Mouse (Mus musculus) WW6 (cell line): ENCODE data around the gene Kctd18.

Source experiments
- DNase-seq: peaks from one replicate; pipeline ENCODE4 v3.0.0-alpha.2; 2013; ENCODE audit warnings: low read depth, low spot score

Kctd18 gene

DNA sequence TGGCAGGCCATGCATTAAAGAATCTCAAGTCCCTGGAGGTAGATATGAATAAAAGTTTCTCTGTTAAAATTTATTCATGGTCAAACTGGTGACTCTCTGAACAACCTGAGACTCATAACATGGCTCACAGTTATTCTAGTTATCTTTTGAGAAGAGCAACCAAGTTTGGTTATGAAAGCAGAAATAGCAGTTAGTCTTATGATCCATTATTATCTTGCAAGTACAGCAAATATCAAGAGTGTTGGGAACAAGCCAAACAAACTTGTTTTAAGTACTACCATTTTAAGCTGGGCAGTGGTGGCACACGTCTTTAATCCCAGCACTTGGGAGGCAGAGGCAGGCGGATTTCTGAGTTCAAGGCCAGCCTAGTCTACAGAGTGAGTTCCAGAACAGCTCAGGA, 27.5 kb downstream of the Kctd18 start:
- DNase-seq, result no peak

- no peak for DNase-seq
Measured at GRCm38 (mm10) chr1:57989052-57989600, 29.6 kb downstream of the Kctd18 start.

DNA sequence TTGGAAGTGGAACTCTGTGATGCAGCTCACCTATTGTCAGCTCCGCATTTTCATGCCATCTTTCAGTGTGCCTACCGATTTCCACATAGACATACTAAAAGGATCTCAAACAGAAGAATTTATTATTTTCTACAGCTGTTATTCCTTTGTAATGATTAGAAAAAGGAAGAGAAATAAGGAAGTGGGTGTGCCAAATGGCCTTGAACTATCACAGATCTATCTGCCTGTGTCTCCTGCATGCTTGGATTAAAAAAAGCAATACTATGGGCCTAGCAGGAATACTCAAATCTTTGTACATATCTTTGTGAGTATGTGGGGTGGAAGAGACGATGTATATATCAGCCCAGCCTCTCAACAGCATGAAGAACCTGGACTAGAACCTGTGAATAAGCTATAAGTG, 41.9 kb downstream of the Kctd18 start:
- no peak for DNase-seq

DNA sequence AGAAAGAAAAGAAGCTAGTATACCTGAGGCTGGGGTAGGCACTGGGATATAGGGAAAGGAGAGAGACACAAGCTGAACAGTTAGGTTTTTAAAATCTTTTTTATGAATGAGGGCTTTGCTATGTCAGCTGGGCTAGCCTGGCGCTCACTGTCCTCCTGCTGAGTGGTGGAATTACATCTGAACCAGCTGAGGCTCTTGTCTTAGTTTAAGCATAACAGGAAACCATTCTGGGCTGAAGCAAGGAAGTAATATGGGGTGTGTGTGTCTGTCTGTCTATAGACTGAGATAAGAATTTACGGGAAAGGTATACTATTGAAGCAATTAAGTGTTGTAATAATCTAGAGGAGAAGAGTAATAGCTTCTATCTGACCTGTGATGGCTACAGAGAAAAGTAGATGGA, 47.2 kb downstream of the Kctd18 start:
- no peak for DNase-seq

DNA sequence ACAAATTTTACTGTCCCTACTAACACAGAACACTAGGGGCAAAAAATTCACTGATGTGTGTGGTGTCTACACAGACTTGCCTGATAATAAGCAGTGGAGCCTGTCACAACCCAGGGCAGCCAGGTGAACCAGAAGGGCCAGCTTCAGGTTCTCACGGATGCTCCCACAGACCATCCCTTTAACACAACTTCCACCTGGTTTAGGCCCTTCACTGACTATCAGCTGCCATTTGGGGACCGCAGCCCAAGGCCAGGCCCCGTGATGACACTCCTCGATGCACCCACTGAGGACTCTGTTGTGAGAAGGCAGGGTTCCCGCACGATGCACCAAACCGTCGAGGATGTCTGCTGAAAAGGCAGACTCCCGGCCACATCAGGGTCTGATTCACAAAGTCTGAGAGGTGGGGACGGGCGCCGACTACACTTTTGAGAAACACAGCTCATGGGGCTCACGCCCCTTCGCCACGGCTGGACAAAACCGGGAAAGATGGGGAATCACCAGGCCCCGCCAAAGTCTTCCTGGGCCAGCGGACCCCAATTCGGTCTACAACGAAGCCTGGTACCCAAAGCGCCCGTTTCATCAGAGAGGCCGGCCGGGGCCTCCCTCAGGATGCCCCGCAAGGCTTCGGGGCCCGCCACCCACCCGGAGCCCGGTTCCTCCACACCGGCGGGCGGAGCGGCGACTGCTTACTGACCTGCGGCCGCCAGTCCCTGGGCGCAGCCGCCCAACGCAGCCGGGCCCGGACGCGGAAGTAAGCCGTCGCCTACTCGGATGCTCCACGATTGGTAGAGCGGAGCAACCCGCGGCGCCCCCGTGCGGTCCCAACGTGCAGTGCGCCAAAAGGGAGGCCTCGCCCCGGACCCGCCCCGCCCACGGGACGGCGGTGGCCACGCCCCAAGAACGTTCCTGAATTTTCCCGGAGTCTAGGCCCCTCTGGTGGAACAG, 49.2 kb downstream of the Kctd18 start:
- DNase-seq, result peak; percentile 73

DNA sequence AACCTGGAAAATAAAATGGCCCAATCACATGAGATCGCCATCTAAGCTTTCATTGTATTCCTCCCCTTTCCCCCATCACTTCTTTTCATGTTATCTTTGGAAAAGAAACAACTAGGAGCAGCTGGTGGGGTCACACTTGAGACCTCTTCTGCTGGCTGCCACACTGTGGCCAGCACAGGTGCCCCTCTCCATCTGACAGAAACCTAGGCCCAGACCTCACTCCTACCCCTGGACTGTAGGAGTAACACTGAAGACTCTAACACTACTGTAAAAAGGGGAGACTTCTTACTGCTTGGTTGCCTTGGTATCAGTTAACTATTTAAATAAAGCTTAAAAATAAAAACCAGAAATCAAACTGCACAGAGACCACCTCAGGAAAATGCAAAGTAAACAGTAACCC, 63.0 kb downstream of the Kctd18 start:
- no peak for DNase-seq

DNA sequence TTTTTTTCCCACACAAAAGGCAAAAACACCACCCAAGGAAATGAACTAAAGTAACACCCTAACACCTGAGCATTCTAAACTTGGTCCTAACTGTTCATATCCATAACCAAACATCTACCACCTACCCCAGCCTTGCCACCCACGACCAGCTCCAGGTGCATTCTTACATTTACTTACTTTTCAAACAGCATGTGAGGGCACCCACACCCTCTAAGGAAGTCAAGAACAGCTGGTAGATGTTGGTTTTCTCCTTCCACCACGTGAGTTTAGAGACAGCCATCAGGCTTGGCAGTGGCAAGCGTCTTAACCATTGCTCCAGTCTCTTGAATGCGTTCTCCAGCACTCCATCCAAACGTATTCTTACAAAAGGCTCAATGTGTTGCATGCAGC, 64.4 kb downstream of the Kctd18 start:
- no peak for DNase-seq

- DNase-seq, result no peak
Measured at GRCm38 (mm10) chr1:57953586-57954375, 65.0 kb downstream of the Kctd18 start.

GRCm38 (mm10) chr1:57952509-57952908, 66.2 kb downstream of the Kctd18 start:
- no peak for DNase-seq

DNA sequence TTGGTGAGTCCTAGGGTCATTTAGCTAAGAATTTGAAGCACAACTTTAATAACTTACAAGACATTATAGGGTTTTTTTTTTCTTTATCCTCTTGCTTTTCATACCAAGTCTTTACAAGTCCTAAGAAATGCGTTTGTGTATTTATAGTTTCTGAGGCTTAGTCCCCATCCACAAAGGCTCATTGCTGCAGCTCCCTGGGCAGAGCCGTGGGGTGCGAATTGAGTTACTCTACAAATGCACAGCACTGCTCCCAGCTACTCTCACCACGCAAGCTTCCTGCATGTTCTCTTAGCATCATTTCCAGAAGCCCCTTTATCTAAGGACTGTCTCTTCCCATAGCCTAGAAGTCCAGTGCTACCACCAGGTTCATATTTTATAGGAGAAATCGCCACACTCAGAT, 69.0 kb downstream of the Kctd18 start:
- no peak for DNase-seq

DNA sequence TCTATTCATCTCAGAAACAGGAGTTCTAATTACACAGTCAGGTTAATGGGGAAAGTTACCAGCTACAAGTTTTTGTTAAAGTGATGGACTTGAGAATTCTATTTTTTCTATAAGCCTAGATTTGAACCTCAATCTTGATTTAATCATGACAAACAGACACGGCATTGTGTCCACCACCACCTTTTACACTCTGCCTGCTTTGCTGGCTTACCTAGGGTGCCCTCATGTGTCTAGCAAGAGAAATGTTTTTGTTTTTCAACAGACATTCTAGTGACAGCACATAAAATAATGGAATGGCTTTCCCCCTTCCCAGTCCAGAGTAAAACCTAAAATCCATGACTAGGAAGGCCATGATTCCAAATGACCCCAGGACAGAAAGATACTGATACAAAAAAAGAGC, 69.6 kb downstream of the Kctd18 start:
- DNase-seq, result no peak

DNA sequence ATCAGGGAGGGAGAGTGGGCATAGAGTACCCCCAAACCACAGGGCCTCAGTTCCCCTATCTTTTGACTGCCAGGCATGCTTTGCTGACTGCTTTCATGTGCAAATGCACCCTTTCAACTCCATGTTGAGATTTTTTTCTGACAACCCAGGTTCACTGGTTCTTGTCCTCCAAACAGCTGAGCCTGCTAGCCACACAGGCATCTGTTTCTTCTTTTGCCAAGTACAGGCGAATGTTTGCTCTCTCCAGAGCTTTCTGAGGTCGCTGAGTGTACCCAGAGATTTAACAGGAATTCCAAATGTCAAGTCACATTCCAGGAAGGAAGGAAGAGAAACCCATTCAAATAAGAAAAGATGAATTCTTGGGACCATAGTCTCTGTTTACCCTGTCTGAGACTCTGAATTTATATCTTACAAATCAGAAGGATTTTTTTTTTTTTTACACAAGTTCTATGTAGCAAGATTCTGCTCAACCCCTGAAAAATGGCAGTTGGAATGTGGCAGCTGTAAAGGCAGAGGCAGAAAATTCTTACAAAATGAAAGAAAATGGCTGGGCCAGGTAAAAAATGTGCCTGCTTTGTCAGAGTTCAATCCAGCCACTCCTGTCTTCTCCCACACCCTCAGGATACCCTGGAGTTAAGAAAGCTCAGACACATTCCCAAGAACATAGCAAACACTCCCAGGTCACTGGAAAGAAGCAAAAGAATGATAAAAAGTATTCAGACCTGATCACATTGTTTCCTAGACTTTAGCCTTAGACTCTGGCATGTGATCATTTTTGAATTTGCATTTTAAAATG, 71.0 kb downstream of the Kctd18 start:
- DNase-seq, result no peak

DNA sequence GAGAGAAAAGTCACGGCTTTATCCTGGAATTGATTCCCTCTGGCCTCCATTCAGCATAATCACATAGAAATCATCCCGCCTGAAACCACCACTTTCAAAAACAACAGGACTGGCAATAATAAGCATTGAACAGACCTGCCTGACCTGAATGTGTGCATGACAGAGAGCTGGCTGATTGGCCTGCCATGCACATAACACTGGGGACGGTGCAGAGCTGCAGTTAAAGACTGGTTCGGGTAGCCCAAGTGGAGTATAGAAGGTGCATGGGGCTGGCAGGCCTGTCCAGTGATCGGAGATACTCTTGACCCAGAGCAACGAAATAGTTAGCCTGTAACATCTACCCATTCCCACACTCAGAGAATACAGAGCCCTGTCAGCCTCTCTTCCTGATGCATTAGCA, 76.5 kb downstream of the Kctd18 start:
- no peak for DNase-seq

DNA sequence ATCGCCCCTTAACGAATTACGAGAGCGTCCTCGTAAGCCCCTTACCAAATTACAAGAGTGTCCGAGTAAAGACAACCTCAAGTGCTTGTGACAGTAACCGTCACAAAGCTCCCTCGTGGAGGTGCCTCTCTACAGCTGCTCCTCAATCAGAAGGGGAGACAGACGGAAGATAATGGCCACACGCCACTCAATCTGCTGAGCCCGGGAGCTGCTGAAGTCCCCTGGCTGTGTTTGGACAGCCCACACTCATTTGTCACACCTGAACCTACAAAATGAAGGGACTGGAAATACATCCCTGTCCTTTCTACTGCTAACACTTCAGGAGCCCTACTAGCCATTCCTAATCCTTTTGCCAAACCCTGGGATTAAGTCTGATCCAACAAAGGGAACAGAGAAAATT, 77.0 kb downstream of the Kctd18 start:
- DNase-seq, result no peak

DNA sequence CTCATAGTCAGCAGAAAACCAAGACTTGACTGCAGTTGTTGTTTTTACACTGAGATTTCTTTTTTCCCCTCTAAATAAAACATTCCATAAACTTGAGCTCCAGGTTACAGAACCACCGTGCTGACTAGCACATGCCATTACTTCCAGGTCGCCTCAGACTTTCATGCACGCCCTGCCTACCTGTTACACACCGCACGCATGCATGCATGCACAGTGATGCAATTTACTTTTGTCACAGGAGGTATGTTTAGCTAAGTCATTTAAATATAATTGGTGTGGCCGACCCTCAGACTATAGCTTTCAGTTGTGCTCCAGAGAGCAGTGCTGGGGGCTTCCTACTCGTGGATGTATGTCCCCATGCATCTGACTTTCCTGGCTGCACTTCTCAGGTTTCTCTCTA, 77.7 kb downstream of the Kctd18 start:
- DNase-seq, result no peak

DNA sequence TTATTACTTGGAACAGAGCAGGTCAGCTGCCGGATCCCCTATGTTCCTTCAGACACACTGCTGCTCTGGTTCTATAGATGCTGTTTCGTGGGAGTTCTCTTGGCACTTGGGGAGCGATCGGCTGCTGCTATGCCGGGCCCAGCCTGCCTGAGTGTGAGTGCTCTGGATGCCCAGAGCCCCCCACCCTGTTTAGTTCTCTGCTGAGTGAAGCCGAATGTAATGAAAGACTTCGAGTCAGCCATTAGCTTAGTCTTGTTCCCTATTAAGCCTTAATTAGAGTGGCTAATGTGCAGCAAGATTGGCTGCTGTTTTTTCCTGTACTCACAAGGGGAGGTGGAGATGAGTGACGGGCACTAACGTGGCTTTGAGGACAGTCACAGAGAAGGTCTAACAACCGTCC, 78.1 kb downstream of the Kctd18 start:
- DNase-seq, result no peak

DNA sequence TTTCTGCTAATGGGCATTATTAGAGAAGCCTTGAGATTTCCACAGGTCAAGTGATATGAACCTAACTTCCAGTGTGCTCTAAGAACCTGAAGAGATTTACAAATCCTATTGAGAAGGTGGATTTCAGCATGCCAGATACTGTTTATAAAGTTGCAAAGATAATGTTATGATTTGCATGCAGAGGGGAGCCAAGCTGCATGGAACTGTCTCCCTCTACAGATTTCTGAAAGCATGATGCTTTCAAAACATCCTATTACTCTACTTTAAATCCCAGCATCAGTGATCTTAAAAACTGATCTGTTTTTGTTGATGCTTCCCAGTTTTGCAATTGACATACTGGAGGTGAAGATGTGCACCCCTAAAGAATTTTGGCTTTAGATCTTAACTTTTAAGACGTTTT, 84.5 kb downstream of the Kctd18 start:
- DNase-seq, result no peak

GRCm38 (mm10) chr1:57918567-57918966, 100.2 kb downstream of the Kctd18 start:
- DNase-seq, result no peak

DNA sequence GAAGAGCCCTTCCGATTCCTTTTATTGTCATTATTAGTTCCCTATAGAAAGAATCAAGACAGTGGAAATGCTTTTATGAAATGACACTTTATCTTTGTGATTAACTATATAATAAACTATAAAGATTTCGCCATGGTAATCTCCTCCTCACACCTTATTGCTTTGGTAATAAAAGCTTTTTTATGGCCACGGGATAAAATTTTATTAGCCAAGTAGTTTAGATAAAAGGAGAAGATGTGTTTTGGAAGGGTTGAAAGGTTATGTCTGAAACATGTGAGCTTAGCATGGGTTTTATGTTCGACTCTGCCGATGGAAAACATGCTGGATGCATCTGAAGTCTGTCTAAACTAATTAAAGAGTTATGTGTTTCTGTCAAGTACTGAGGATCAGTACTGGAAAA, 101.4 kb downstream of the Kctd18 start:
- DNase-seq, result no peak

- no peak for DNase-seq
Measured at GRCm38 (mm10) chr1:57911561-57911960, 107.2 kb downstream of the Kctd18 start.

DNA sequence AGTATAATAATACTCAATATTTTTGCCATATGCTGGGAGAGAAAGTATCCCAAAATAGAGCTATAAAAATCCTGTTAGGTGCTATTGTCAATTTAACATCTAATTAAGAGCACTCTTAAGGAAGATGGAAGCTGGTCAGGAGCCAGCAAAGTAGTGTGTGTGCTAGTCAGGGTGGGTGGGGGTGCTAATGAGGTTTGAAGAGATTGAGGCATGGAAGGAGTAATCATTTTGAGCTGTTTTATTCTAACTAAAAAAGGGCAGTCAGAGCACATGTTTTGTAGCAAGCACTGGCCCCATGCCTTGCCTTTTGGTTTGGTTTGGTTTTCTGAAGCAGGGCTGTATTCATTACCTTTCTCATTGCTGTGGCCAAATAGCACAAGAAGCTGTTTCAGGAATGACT, 112.4 kb downstream of the Kctd18 start:
- no peak for DNase-seq

DNA sequence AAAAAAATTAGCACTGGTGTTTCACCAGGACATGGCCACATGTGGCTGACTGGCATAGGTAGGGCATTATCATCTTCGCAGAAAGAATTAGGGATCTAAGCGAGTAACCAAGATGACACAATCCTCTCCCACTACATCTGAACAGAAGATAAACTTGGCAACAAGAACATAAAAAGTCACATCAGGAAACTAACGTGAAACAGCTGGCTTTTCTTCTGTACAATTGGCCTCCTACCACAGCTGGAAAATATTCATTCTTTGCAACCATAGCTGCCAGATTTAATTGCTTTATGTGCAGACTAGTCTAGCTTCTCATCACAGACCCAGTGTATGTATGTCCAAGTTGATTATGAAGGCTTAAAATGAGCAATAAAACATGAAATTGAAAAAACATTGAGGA, 112.8 kb downstream of the Kctd18 start:
- no peak for DNase-seq
